Mouse (Mus musculus): ENCODE data around the gene Phf20.

DNA sequence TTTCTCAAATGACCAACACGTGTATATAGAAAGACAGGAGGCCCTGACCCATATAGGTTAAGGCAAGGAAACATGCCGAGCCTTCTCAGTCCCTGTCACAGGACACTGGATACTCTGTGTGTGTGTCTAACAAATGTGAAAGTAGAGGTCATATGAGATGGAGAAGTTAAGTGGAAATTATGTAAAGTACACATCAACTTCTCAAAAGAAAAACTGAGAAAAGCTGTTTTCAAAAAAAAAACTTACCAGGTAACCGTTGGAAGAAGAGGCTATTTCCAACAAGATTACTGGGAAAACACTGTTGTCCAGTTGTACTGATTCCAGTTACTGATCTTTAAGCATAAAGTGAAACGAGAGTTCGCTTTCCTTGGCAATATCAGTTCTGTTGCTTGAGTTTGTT, 114.7 kb downstream of the Phf20 start:
- TF ChIP-seq CTCF (IDR thresholded peaks at IDR 0.05; ENCODE audit: low read depth): no peak
- TF ChIP-seq EP300 (IDR thresholded peaks at IDR 0.05; ENCODE audit: low read depth): no peak

Data from liver, embryonic 14.5 days (tissue).